Mouse (Mus musculus): ENCODE data around the gene Olig1. TPM values are rescaled to one million over a fixed set of nuclear protein-coding genes. Genes with fewer than 3 reads are reported as not detected.

Gene Olig1
- polyA plus RNA-seq, 1 experiment from 2014 or later: not detected

- no peak overlapping the region for H3K4me3 ChIP-seq (ENCODE audit: low read depth, low read length)
- no peak overlapping the region for H3K27ac ChIP-seq (ENCODE audit: low read length)
- no peak for ATAC-seq (ENCODE audit: insufficient number of reproducible peaks, insufficient read depth, low FRiP score, low read depth)
- H3K27me3 ChIP-seq (ENCODE audit: control insufficient read depth, insufficient read depth, low read length): no peaks in the 10 kb centered on the region
- H3K4me1 ChIP-seq (ENCODE audit: control insufficient read depth, insufficient read depth, low read length): no peaks in the 10 kb centered on the region
- H3K4me2 ChIP-seq (replicated peaks; ENCODE audit: low read depth, low read length): no peak overlapping the region
- 18% methylated on average over 4 of the region's 4 CpGs for WGBS
- H3K36me3 ChIP-seq (ENCODE audit: control insufficient read depth, insufficient read depth, low read length): no peaks in the 10 kb centered on the region
- no peaks in the 10 kb centered on the region for H3K9me3 ChIP-seq (ENCODE audit: control insufficient read depth, low read depth, low read length)
- no peak overlapping the region for H3K9ac ChIP-seq (replicated peaks; ENCODE audit: low read depth, low read length)
These were observed 28.2 kb downstream of the Olig1 start for GRCm38 (mm10) chr16:91297726-91298125.

GRCm38 (mm10) chr16:91299412-91299811, 29.8 kb downstream of the Olig1 start:
- WGBS: 87% methylated on average over 7 of the region's 7 CpGs
- H3K27me3 ChIP-seq (ENCODE audit: control insufficient read depth, insufficient read depth, low read length): no peaks in the 10 kb centered on the region
- ATAC-seq (ENCODE audit: insufficient number of reproducible peaks, insufficient read depth, low FRiP score, low read depth): no peak
- no peak overlapping the region for H3K27ac ChIP-seq (ENCODE audit: low read length)
- H3K4me3 ChIP-seq (ENCODE audit: low read depth, low read length): no peak overlapping the region
- H3K4me1 ChIP-seq (ENCODE audit: control insufficient read depth, insufficient read depth, low read length): no peaks in the 10 kb centered on the region
- H3K36me3 ChIP-seq (ENCODE audit: control insufficient read depth, insufficient read depth, low read length): no peaks in the 10 kb centered on the region
- no peak overlapping the region for H3K9ac ChIP-seq (replicated peaks; ENCODE audit: low read depth, low read length)
- no peaks in the 10 kb centered on the region for H3K9me3 ChIP-seq (ENCODE audit: control insufficient read depth, low read depth, low read length)
- H3K4me2 ChIP-seq (replicated peaks; ENCODE audit: low read depth, low read length): no peak overlapping the region

GRCm38 (mm10) chr16:91300641-91301441, 31.3 kb downstream of the Olig1 start:
- ATAC-seq (ENCODE audit: insufficient number of reproducible peaks, insufficient read depth, low FRiP score, low read depth): no peak
- no peaks in the 10 kb centered on the region for H3K36me3 ChIP-seq (ENCODE audit: control insufficient read depth, insufficient read depth, low read length)
- H3K27ac ChIP-seq (ENCODE audit: low read length): no peak overlapping the region
- H3K4me1 ChIP-seq (ENCODE audit: control insufficient read depth, insufficient read depth, low read length): no peaks in the 10 kb centered on the region
- no peak overlapping the region for H3K9ac ChIP-seq (replicated peaks; ENCODE audit: low read depth, low read length)
- no peak overlapping the region for H3K4me3 ChIP-seq (ENCODE audit: low read depth, low read length)
- H3K27me3 ChIP-seq (ENCODE audit: control insufficient read depth, insufficient read depth, low read length): 0 out of 2 replicates have a peak, but pooled peaks cover 3% of the 10 kb centered on the region
- WGBS: 48% methylated on average over 16 of the region's 16 CpGs
- no peaks in the 10 kb centered on the region for H3K9me3 ChIP-seq (ENCODE audit: control insufficient read depth, low read depth, low read length)
- no peak overlapping the region for H3K4me2 ChIP-seq (replicated peaks; ENCODE audit: low read depth, low read length)

- WGBS: 58% methylated on average over 18 of the region's 18 CpGs
- no peak for ATAC-seq (ENCODE audit: insufficient number of reproducible peaks, insufficient read depth, low FRiP score, low read depth)
These were observed 31.9 kb downstream of the Olig1 start for GRCm38 (mm10) chr16:91301454-91301853.

DNA sequence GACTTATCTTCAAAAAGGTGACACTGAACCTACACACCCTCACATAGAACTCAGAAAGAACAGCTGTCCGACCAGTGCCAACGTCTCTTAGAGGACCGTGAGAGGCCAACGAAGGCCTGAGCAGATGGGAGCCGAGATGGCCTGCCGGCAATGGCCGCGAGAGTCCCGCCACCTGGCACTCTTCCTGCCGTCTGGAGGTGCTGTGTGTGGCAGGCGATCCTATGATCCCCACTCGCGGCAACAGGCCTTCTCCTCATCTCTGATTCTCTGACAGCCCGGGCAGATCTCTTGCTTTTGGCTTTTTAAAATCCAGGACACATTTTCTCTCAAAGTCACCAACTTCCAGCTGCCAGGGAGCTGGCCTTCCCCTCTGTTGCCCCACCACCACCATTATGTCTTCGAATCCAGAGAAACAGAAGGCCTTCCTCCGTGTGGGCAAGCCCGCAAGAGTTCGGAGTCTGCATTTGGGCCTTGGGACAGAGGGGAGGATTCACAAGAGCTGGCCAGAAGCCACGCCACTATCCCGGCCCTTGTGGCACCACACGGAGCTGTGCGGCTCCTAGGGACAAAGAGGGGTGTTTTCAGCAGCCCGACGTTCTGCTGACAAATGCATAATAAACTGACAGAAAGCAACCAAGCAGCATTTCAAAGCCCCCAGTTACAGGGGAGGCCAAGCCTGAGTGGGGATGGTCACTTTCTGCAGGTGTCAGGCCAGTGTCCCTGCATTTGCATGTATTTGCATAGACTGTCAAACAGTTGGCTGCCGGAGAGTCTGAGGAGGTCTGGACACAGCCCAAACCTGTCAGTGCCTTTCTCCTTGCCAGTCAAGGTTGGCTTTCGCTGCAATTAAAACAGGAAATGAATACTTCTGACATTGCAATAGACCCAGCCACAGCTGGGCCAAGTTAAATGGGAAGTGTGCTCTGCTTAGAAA, 34.5 kb downstream of the Olig1 start:
- Histone ChIP-seq H3K27ac (ENCODE audit: low read length) (no peak overlapping the region), H3K27me3 (ENCODE audit: control insufficient read depth, insufficient read depth, low read length) (0 out of 2 replicates have a peak, but pooled peaks cover 3% of the 10 kb centered on the region), H3K4me3 (ENCODE audit: low read depth, low read length) (no peak overlapping the region), H3K4me2 (replicated peaks; ENCODE audit: low read depth, low read length) (no peak overlapping the region), H3K36me3 (ENCODE audit: control insufficient read depth, insufficient read depth, low read length) (no peaks in the 10 kb centered on the region), H3K4me1 (ENCODE audit: control insufficient read depth, insufficient read depth, low read length) (no peaks in the 10 kb centered on the region), H3K9ac (replicated peaks; ENCODE audit: low read depth, low read length) (no peak overlapping the region), H3K9me3 (ENCODE audit: control insufficient read depth, low read depth, low read length) (no peaks in the 10 kb centered on the region)
- 47% methylated on average over 26 of the region's 26 CpGs for WGBS
- ATAC-seq (ENCODE audit: insufficient number of reproducible peaks, insufficient read depth, low FRiP score, low read depth): no peak

More at GRCm38 (mm10) chr16:91301454-91301853, 31.9 kb downstream of the Olig1 start:
- Histone ChIP-seq H3K9ac (replicated peaks; ENCODE audit: low read depth, low read length) (no peak overlapping the region), H3K36me3 (ENCODE audit: control insufficient read depth, insufficient read depth, low read length) (no peaks in the 10 kb centered on the region), H3K27ac (ENCODE audit: low read length) (no peak overlapping the region), H3K9me3 (ENCODE audit: control insufficient read depth, low read depth, low read length) (no peaks in the 10 kb centered on the region), H3K4me3 (ENCODE audit: low read depth, low read length) (no peak overlapping the region), H3K4me1 (ENCODE audit: control insufficient read depth, insufficient read depth, low read length) (no peaks in the 10 kb centered on the region), H3K27me3 (ENCODE audit: control insufficient read depth, insufficient read depth, low read length) (0 out of 2 replicates have a peak, but pooled peaks cover 3% of the 10 kb centered on the region), H3K4me2 (replicated peaks; ENCODE audit: low read depth, low read length) (no peak overlapping the region)

DNA sequence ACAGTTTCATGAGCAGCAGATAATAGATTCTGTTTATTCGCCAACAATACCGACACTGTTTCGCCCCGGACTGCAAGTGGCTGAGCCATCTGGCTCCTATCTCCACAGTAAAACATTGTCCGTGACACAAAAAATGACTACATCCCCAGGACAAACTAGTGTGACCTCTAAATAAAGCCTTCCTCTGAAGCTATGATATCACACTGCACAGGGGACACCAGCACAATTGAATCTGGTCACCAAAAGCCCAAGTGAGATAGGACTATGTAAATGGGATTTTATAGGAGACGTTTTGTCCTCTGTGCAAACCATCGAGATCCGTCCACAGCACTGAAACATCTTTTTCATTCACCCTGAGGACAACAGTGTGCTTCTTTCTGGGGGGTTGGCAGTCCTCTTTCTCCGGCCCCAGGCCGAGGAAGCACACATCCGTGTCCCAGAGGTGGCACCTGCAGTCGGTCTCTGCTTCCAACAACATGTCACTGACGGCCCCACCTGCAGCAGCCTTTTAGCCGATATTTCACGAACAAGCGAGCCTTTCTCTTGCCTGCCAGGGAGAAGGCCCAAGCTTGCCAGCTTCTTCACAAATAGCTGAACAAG, 36.0 kb downstream of the Olig1 start:
- no peak for ATAC-seq (ENCODE audit: insufficient number of reproducible peaks, insufficient read depth, low FRiP score, low read depth)

DNA sequence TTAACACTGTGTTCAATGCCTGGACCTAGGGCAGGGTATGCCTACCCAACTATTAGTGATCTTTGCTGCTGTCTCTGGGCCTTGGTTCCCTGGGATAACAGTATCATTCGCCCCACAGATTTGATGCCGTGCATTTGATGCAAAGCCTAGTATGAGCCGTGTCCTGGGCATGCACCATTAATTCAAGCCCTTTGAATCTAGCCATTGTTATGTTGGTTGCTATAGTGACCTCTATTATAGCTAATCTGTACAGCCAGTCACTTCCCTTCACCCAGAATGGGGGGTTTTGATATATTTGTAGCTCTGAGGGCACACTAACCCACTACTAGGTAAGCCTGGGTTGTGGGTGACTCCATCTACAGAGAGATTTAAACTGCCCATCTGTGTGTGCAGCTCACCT, 40.3 kb downstream of the Olig1 start:
- 0 out of 2 replicates have a peak, but pooled peaks cover 3% of the 10 kb centered on the region for H3K27me3 ChIP-seq (ENCODE audit: control insufficient read depth, insufficient read depth, low read length)
- 83% methylated on average over 3 of the region's 3 CpGs for WGBS
- H3K4me1 ChIP-seq (ENCODE audit: control insufficient read depth, insufficient read depth, low read length): no peaks in the 10 kb centered on the region
- H3K9me3 ChIP-seq (ENCODE audit: control insufficient read depth, low read depth, low read length): no peaks in the 10 kb centered on the region
- H3K4me3 ChIP-seq (ENCODE audit: low read depth, low read length): no peak overlapping the region
- ATAC-seq (ENCODE audit: insufficient number of reproducible peaks, insufficient read depth, low FRiP score, low read depth): no peak
- H3K36me3 ChIP-seq (ENCODE audit: control insufficient read depth, insufficient read depth, low read length): no peaks in the 10 kb centered on the region
- H3K4me2 ChIP-seq (replicated peaks; ENCODE audit: low read depth, low read length): no peak overlapping the region
- H3K27ac ChIP-seq (ENCODE audit: low read length): no peak overlapping the region
- H3K9ac ChIP-seq (replicated peaks; ENCODE audit: low read depth, low read length): no peak overlapping the region

More for the DNA sequence above, 36.0 kb downstream of the Olig1 start:
- Histone ChIP-seq H3K4me3 (ENCODE audit: low read depth, low read length) (no peak overlapping the region), H3K9ac (replicated peaks; ENCODE audit: low read depth, low read length) (no peak overlapping the region), H3K4me1 (ENCODE audit: control insufficient read depth, insufficient read depth, low read length) (no peaks in the 10 kb centered on the region), H3K27me3 (ENCODE audit: control insufficient read depth, insufficient read depth, low read length) (0 out of 2 replicates have a peak, but pooled peaks cover 3% of the 10 kb centered on the region), H3K9me3 (ENCODE audit: control insufficient read depth, low read depth, low read length) (no peaks in the 10 kb centered on the region), H3K36me3 (ENCODE audit: control insufficient read depth, insufficient read depth, low read length) (no peaks in the 10 kb centered on the region), H3K4me2 (replicated peaks; ENCODE audit: low read depth, low read length) (no peak overlapping the region), H3K27ac (ENCODE audit: low read length) (no peak overlapping the region)
- 70% methylated on average over 16 of the region's 16 CpGs for WGBS

GRCm38 (mm10) chr16:91312921-91313320, 43.3 kb downstream of the Olig1 start:
- H3K27me3 ChIP-seq (ENCODE audit: control insufficient read depth, insufficient read depth, low read length): no peaks in the 10 kb centered on the region
- H3K9ac ChIP-seq (replicated peaks; ENCODE audit: low read depth, low read length): no peak overlapping the region
- H3K4me2 ChIP-seq (replicated peaks; ENCODE audit: low read depth, low read length): no peak overlapping the region
- WGBS: 64% methylated on average over 6 of the region's 7 CpGs
- H3K4me3 ChIP-seq (ENCODE audit: low read depth, low read length): no peak overlapping the region
- H3K9me3 ChIP-seq (ENCODE audit: control insufficient read depth, low read depth, low read length): no peaks in the 10 kb centered on the region
- no peak for ATAC-seq (ENCODE audit: insufficient number of reproducible peaks, insufficient read depth, low FRiP score, low read depth)
- no peaks in the 10 kb centered on the region for H3K36me3 ChIP-seq (ENCODE audit: control insufficient read depth, insufficient read depth, low read length)
- H3K27ac ChIP-seq (ENCODE audit: low read length): no peak overlapping the region
- no peaks in the 10 kb centered on the region for H3K4me1 ChIP-seq (ENCODE audit: control insufficient read depth, insufficient read depth, low read length)

All from stomach, embryonic 14.5 days (tissue).